Mouse (Mus musculus) spleen, adult 2 months (tissue): Measurements from ENCODE around the gene Camta1.

ENCODE experiments used
- CTCF ChIP-seq: fragments of 200-500 bp; IDR thresholded peaks from 2 replicates; pipeline ENCODE4 v1.5.1; 2011; ENCODE audit warnings: mild to moderate bottlenecking, inconsistent platforms; ENCODE audit not compliant: insufficient read depth, insufficient read length, insufficient replicate concordance; ENCODE audit errors: extremely low read depth
- POLR2A ChIP-seq: fragments of 200-500 bp; IDR thresholded peaks from 2 replicates; pipeline ENCODE4 v1.6.1; 2011; ENCODE audit warnings: low read depth, low read length, inconsistent platforms

GRCm38 (mm10) chr4:151492786-151493185, 368.9 kb downstream of the Camta1 start:
- TF ChIP-seq POLR2A (no peak), CTCF (no peak)
